Comparison of ENCODE assay signal across 26 mouse cellular contexts in genomic region chr11:101507090-101507489, GRCm38 (mm10). TPM values are rescaled to one million over a fixed set of nuclear protein-coding genes. Genes with fewer than 3 reads are reported as not detected.
DNase-seq lines count a peak whose midpoint lies in the region; ATAC-seq and TF ChIP-seq lines count a peak whose summit lies in the region.
"Had no signal": no experiment of that assay in that cellular context is flagged by ENCODE, and none has a peak within 500 bp of the region (broad histone marks: within the 10 kb centered on the region; RNA-seq: fewer than 3 reads in every experiment).

No protein-coding gene starts in this region.

- no peak overlapping the region for H3K9ac ChIP-seq in liver, adult 2 months (ENCODE audit: low read depth, low read length)
- no peak overlapping the region for H3K9ac ChIP-seq in liver, postnatal 0 days (replicated peaks)
- no peak overlapping the region for H3K9ac ChIP-seq in intestine, embryonic 16.5 days (ENCODE audit: low read depth, low read length)
- H3K9ac ChIP-seq: forebrain, embryonic 13.5 days; heart, embryonic 12.5 days; heart, embryonic 15.5 days; hindbrain, embryonic 13.5 days had no signal

- no peak overlapping the region for H3K27ac ChIP-seq in liver, adult 2 months (replicated peaks; ENCODE audit: insufficient read depth, low read depth, low read length)
- H3K27ac ChIP-seq in liver, postnatal 0 days (ENCODE audit: low read depth), result no peak overlapping the region
- no peak overlapping the region for H3K27ac ChIP-seq in intestine, embryonic 16.5 days (ENCODE audit: low read length)
- H3K27ac ChIP-seq: forebrain, embryonic 10.5 days; forebrain, embryonic 13.5 days; heart, embryonic 15.5 days; hindbrain, embryonic 10.5 days; hindbrain, embryonic 13.5 days had no signal

- H3K36me3 ChIP-seq in liver, adult 2 months (ENCODE audit: control insufficient read depth, insufficient read depth, low read length), result no peaks in the 10 kb centered on the region
- peaks cover 42% of the 10 kb centered on the region for H3K36me3 ChIP-seq in liver, postnatal 0 days (replicated peaks; ENCODE audit: insufficient read depth, low read length)
- peaks cover 1% of the 10 kb centered on the region; the same call in 1 of the 2 replicates for H3K36me3 ChIP-seq in intestine, embryonic 16.5 days (ENCODE audit: control insufficient read depth, insufficient read depth, low read length)
- H3K36me3 ChIP-seq: hindbrain, embryonic 13.5 days had no signal

- H3K27me3 ChIP-seq in liver, adult 2 months (ENCODE audit: control insufficient read depth, insufficient read depth, low read length), result no peaks in the 10 kb centered on the region
- no peaks in the 10 kb centered on the region for H3K27me3 ChIP-seq in liver, postnatal 0 days (ENCODE audit: insufficient read depth, low read length)
- no peaks in the 10 kb centered on the region for H3K27me3 ChIP-seq in intestine, embryonic 16.5 days (replicated peaks; ENCODE audit: control insufficient read depth, insufficient read depth, low read length)
- H3K27me3 ChIP-seq: forebrain, embryonic 13.5 days; heart, embryonic 12.5 days; heart, embryonic 15.5 days; hindbrain, embryonic 13.5 days had no signal

- 89% methylated on average over 7 of the region's 7 CpGs for WGBS in liver, adult 2 months
- 82% methylated on average over 7 of the region's 7 CpGs for WGBS in liver, postnatal 0 days (ENCODE audit: insufficient replicate concordance)
- 77% methylated on average over 7 of the region's 7 CpGs for WGBS in intestine, embryonic 16.5 days

- no peak for TF ChIP-seq CTCF in liver, adult 2 months (IDR thresholded peaks at IDR 0.05; ENCODE audit: low read depth, low read length)
- no peak for TF ChIP-seq CTCF in liver, postnatal 0 days (IDR thresholded peaks at IDR 0.05; ENCODE audit: low read depth)

- no peak overlapping the region for H3K4me2 ChIP-seq in liver, postnatal 0 days (ENCODE audit: low read depth, low read length)
- no peak overlapping the region for H3K4me2 ChIP-seq in intestine, embryonic 16.5 days (ENCODE audit: low read depth, low read length)
- H3K4me2 ChIP-seq: forebrain, embryonic 13.5 days; heart, embryonic 12.5 days; heart, embryonic 15.5 days; hindbrain, embryonic 13.5 days had no signal

- no peak for TF ChIP-seq EP300 in liver, postnatal 0 days (IDR thresholded peaks at IDR 0.05; ENCODE audit: low read depth)

- no peak for ATAC-seq in liver, postnatal 0 days
- peak; percentile 70 for ATAC-seq in intestine, embryonic 16.5 days
- ATAC-seq in inflammation-experienced regulatory T-cells, adult 6 months, result no peak
- ATAC-seq: activated CD4-positive, CD25-positive, alpha-beta regulatory T cell, adult 4 months; CD4-positive, CD25-positive, alpha-beta regulatory T cell, adult 4 months; forebrain, embryonic 13.5 days; hindbrain, embryonic 16.5 days had no signal

- H3K4me3 ChIP-seq in liver, adult 2 months (ENCODE audit: insufficient read depth, low read depth, low read length), result no peak overlapping the region
- H3K4me3 ChIP-seq in liver, postnatal 0 days (ENCODE audit: low read depth, low read length), result no peak overlapping the region
- no peak overlapping the region for H3K4me3 ChIP-seq in intestine, embryonic 16.5 days (ENCODE audit: low read length)
- H3K4me3 ChIP-seq: forebrain, embryonic 10.5 days; forebrain, embryonic 13.5 days; heart, embryonic 12.5 days; heart, embryonic 15.5 days; hindbrain, embryonic 10.5 days; hindbrain, embryonic 13.5 days had no signal

- no peaks in the 10 kb centered on the region for H3K9me3 ChIP-seq in liver, postnatal 0 days (ENCODE audit: low read length)
- no peaks in the 10 kb centered on the region for H3K9me3 ChIP-seq in intestine, embryonic 16.5 days (ENCODE audit: control insufficient read depth, low read length)
- H3K9me3 ChIP-seq: forebrain, embryonic 10.5 days; forebrain, embryonic 13.5 days; heart, embryonic 12.5 days; heart, embryonic 15.5 days; hindbrain, embryonic 10.5 days; hindbrain, embryonic 13.5 days had no signal

- DNase-seq in liver, adult 2 months (ENCODE audit: extremely low read depth, low read depth, low spot score), result peak; percentile 55
- no peak for DNase-seq in liver, postnatal 0 days
- peak; percentile 36 for DNase-seq in lung, postnatal 25 days (ENCODE audit: low spot score)
- DNase-seq in lung, postnatal 4 days, result no peak
- peak; percentile 44 for DNase-seq in R1 (ENCODE audit: low read depth, low spot score)
- no peak for DNase-seq in gastrocnemius, postnatal 10 days
- DNase-seq: adrenal gland, adult 8-10 months; adrenal gland, postnatal 25 days; cerebellum, adult 11-12 months; cerebellum, adult 8-10 months; cerebellum, postnatal 14 days; gastrocnemius, postnatal 36 days; heart, adult 11 months; heart, postnatal 10 days; heart, postnatal 36 days had no signal

- no peaks in the 10 kb centered on the region for H3K79me2 ChIP-seq in liver, adult 2 months (ENCODE audit: control insufficient read depth, insufficient read depth, low read length)

- H3K4me1 ChIP-seq in liver, adult 2 months (ENCODE audit: control insufficient read depth, insufficient read depth, low read length), result no peaks in the 10 kb centered on the region
- H3K4me1 ChIP-seq in liver, postnatal 0 days (ENCODE audit: insufficient read depth), result no peaks in the 10 kb centered on the region
- H3K4me1 ChIP-seq in intestine, embryonic 16.5 days (ENCODE audit: control insufficient read depth, insufficient read depth, low read length), result no peaks in the 10 kb centered on the region
- H3K4me1 ChIP-seq: forebrain, embryonic 10.5 days; heart, embryonic 15.5 days; hindbrain, embryonic 10.5 days; hindbrain, embryonic 13.5 days had no signal

- no peak for TF ChIP-seq POLR2A in liver, adult 2 months (IDR thresholded peaks at IDR 0.05; ENCODE audit: extremely low read depth, insufficient read depth, low read length)

RNA-seq across cellular contexts. Expression of gene Vat1, which starts 41.1 kb away (rescaled TPM):
- total RNA-seq in liver, adult 2 months (2014; rRNA removed), result 11.0 and 11.2 TPM in 2 replicates
- polyA plus RNA-seq in liver, adult 2 months (2012; rRNA removed), result 30.4 and 33.4 TPM in 2 replicates
- 8.3 and 8.4 TPM in 2 replicates for polyA plus RNA-seq in liver, postnatal 0 days (2015; fragmentation: Nextera tagmentation; extraction: Ambion mirVana)
- 69.9 and 88.2 TPM in 2 replicates for polyA plus RNA-seq in intestine, embryonic 16.5 days (2015; fragmentation: Nextera tagmentation; extraction: Ambion mirVana)
- total RNA-seq in gastrocnemius, postnatal 10 days (2021), result 10 to 100 TPM; 39.4 to 50.2 TPM
- polyA plus RNA-seq in inflammation-experienced regulatory T-cells, adult 6 months (2017; shearing (Covaris generic)), result 1 to 10 TPM; 1.7 to 2.5 (median 1.9) TPM

RNA-seq across cellular contexts. Expression of gene Rnd2, which starts 42.3 kb away (rescaled TPM):
- total RNA-seq in liver, adult 2 months (2014; rRNA removed), result 5.5 and 8.0 TPM in 2 replicates
- 18.9 and 22.3 TPM in 2 replicates for polyA plus RNA-seq in liver, adult 2 months (2012; rRNA removed)
- 1.9 and 2.0 TPM in 2 replicates for polyA plus RNA-seq in liver, postnatal 0 days (2015; fragmentation: Nextera tagmentation; extraction: Ambion mirVana)
- 21.0 and 22.1 TPM in 2 replicates for polyA plus RNA-seq in intestine, embryonic 16.5 days (2015; fragmentation: Nextera tagmentation; extraction: Ambion mirVana)
- total RNA-seq in gastrocnemius, postnatal 10 days (2021), result 1 to 10 TPM; 5.0 to 5.8 TPM
- polyA plus RNA-seq in inflammation-experienced regulatory T-cells, adult 6 months (2017; shearing (Covaris generic)), result not detected

RNA-seq across cellular contexts. Expression of gene Brca1, which starts 44.7 kb away (rescaled TPM):
- total RNA-seq in liver, adult 2 months (2014; rRNA removed), result 3.3 and 4.2 TPM in 2 replicates
- 0.18 and 0.22 TPM in 2 replicates for polyA plus RNA-seq in liver, adult 2 months (2012; rRNA removed)
- 3.9 and 5.0 TPM in 2 replicates for polyA plus RNA-seq in liver, postnatal 0 days (2015; fragmentation: Nextera tagmentation; extraction: Ambion mirVana)
- polyA plus RNA-seq in intestine, embryonic 16.5 days (2015; fragmentation: Nextera tagmentation; extraction: Ambion mirVana), result 6.0 and 6.8 TPM in 2 replicates
- 1 to 10 TPM; 1.9 to 4.6 TPM for total RNA-seq in gastrocnemius, postnatal 10 days (2021)
- 10 to 100 TPM in 1 of 3 experiments, 1 to 10 TPM in 2; 2.8 to 13.3 (median 3.8) TPM for polyA plus RNA-seq in inflammation-experienced regulatory T-cells, adult 6 months (2017; shearing (Covaris generic))

RNA-seq across cellular contexts. Expression of gene Nbr1, which starts 44.9 kb away (rescaled TPM):
- total RNA-seq in liver, adult 2 months (2014; rRNA removed), result 211 and 222 TPM in 2 replicates
- polyA plus RNA-seq in liver, adult 2 months (2012; rRNA removed), result 114 and 141 TPM in 2 replicates
- polyA plus RNA-seq in liver, postnatal 0 days (2015; fragmentation: Nextera tagmentation; extraction: Ambion mirVana), result 32.8 and 35.3 TPM in 2 replicates
- polyA plus RNA-seq in intestine, embryonic 16.5 days (2015; fragmentation: Nextera tagmentation; extraction: Ambion mirVana), result 56.2 and 65.5 TPM in 2 replicates
- 10 to 100 TPM; 73.1 to 81.8 TPM for total RNA-seq in gastrocnemius, postnatal 10 days (2021)
- 10 to 100 TPM; 53.2 to 76.6 (median 56.5) TPM for polyA plus RNA-seq in inflammation-experienced regulatory T-cells, adult 6 months (2017; shearing (Covaris generic))

RNA-seq across cellular contexts. Expression of gene Ifi35, which starts 58.9 kb away (rescaled TPM):
- total RNA-seq in liver, adult 2 months (2014; rRNA removed), result 24.6 and 37.1 TPM in 2 replicates
- 33.8 and 43.6 TPM in 2 replicates for polyA plus RNA-seq in liver, adult 2 months (2012; rRNA removed)
- 27.2 and 28.2 TPM in 2 replicates for polyA plus RNA-seq in liver, postnatal 0 days (2015; fragmentation: Nextera tagmentation; extraction: Ambion mirVana)
- polyA plus RNA-seq in intestine, embryonic 16.5 days (2015; fragmentation: Nextera tagmentation; extraction: Ambion mirVana), result 29.7 and 31.1 TPM in 2 replicates
- total RNA-seq in gastrocnemius, postnatal 10 days (2021), result 1 to 10 TPM; 6.6 to 7.2 TPM
- 100 to 1,000 TPM; 143 to 171 (median 153) TPM for polyA plus RNA-seq in inflammation-experienced regulatory T-cells, adult 6 months (2017; shearing (Covaris generic))

Comparison
In these comparisons a context has a peak if more than half of its experiments do, and no peak if none do; other contexts are left out.
1. DNase-seq: peak in liver, adult 2 months (single experiment), lung, postnatal 25 days (single experiment) and R1 (single experiment); none in liver, postnatal 0 days (single experiment), lung, postnatal 4 days (0 of 2) and gastrocnemius, postnatal 10 days (single experiment).